Mouse (Mus musculus) gastrocnemius, postnatal 4 days (tissue): ENCODE measurements at regions not wholly inside any gene's neighbourhood (a gene's known extent, or its start where the extent isn't known, plus 50 kb on each side); places are given as distances from the start of the nearest gene placed in this dataset.

Source experiments
- DNase-seq, 2 experiments: peaks; one replicate each; pipeline ENCODE4 v3.0.0; 2021 to 2022; ENCODE audit warnings: low spot score in 2 of 2, mixed read lengths in 2 of 2

GRCm38 (mm10) chr8:103261236-103261635 is 475.8 kb upstream of the Cdh11 start:
- no peak for DNase-seq

- no peak for DNase-seq
Measured at GRCm38 (mm10) chr8:103270035-103270434, 484.6 kb upstream of the Cdh11 start.

- no peak for DNase-seq
Measured at GRCm38 (mm10) chr8:103270815-103271553, 485.5 kb upstream of the Cdh11 start.

GRCm38 (mm10) chr8:103272305-103273079 is 487.1 kb upstream of the Cdh11 start:
- no peak for DNase-seq

GRCm38 (mm10) chr8:103273476-103273875 is 488.0 kb upstream of the Cdh11 start:
- DNase-seq, result no peak

- DNase-seq, result no peak
Measured at GRCm38 (mm10) chr8:103281801-103282200, 496.4 kb upstream of the Cdh11 start.

GRCm38 (mm10) chr8:103288561-103288974 is 503.1 kb upstream of the Cdh11 start:
- no peak for DNase-seq

GRCm38 (mm10) chr8:103292896-103293295 is 507.5 kb upstream of the Cdh11 start:
- no peak for DNase-seq

- DNase-seq, result no peak
Measured at GRCm38 (mm10) chr8:103306476-103307183, 521.2 kb upstream of the Cdh11 start.

- DNase-seq, result no peak
Measured at GRCm38 (mm10) chr8:103313576-103313975, 528.1 kb upstream of the Cdh11 start.

- DNase-seq, result no peak
Measured at GRCm38 (mm10) chr8:103314279-103315022, 529.0 kb upstream of the Cdh11 start.

- no peak for DNase-seq
Measured at GRCm38 (mm10) chr8:103315742-103316141, 530.3 kb upstream of the Cdh11 start.

GRCm38 (mm10) chr8:103316691-103317091 is 531.2 kb upstream of the Cdh11 start:
- no peak for DNase-seq

- DNase-seq, result no peak
Measured at GRCm38 (mm10) chr8:103317149-103317725, 531.8 kb upstream of the Cdh11 start.

GRCm38 (mm10) chr8:103324016-103324665 is 538.7 kb upstream of the Cdh11 start:
- no peak for DNase-seq

GRCm38 (mm10) chr8:103331415-103331814 is 546.0 kb upstream of the Cdh11 start:
- DNase-seq, result no peak

GRCm38 (mm10) chr8:103337314-103337713 is 551.9 kb upstream of the Cdh11 start:
- DNase-seq, result no peak

GRCm38 (mm10) chr8:103339042-103339441 is 553.6 kb upstream of the Cdh11 start:
- DNase-seq, result no peak

- DNase-seq, result no peak
Measured at GRCm38 (mm10) chr8:103339951-103340350, 554.5 kb upstream of the Cdh11 start.

GRCm38 (mm10) chr8:103343891-103344290 is 558.4 kb upstream of the Cdh11 start:
- DNase-seq, result no peak
